Mouse (Mus musculus): ENCODE results near the gene Cngb1.

Cngb1 gene

DNA sequence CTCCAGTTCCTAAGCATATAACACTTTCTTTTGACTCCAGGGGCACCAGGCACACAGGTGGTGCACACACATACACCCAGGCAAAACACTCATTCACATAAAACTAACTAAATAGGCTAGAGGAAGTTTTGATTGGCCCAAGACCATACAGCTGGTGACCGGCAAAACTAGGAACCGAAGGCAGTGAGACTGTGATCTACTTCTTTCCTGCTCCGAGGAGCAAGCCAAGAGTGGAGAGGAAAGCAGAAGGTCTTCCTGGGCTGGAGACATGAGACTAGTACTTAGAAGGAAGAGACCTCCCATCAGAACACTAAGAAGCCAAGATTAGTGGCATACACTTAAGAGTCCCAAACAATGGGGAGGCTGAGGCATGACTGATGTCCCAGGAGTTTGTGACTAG lies 16.8 kb upstream of the Cngb1 start:
- no peak for DNase-seq (ENCODE audit: low read depth)

DNA sequence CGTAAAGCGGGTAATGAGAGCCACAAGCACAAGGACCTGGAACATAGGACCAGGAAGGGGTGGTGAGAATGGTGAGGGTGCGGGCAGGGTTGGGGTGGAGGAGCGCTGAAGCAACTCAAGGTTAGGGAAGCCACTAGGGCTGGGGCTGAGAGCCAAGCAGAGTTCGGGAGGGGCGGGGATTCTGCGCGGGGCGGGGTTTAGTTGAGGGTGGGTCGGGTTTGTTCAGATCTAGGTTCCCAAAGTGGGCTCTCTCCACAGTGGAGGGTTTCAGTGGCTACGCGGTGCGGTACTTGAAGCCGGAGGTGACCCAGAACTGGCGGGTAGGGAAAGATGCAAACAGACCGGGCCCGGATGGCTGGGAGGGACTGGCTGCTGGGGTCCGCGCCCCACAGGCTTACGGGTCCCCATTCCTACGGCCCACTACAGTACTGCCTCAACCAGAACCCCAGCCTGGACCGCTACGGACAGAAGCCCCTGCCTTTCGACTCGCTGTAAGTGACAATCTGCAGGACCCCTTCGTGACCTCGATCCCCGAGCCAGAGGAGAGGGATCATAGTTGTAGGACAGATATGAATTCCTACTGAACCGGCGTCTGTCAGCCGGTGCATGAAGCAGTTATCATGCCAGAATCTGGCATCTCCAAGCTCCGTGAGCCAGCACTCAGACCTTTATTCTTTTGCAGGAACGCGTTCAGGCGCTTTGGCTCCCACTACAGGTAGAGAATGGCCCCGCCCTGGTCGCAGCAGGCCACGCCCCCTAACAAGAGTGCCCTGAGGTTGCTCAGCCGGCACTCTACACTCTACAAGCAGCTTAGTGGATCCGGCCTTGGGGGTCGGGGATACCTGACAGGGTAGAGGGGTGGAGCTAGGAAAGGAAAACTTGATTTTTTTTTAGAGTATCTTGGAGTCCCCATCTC lies 14.1 kb upstream of the Cngb1 start:
- peak; percentile 84 for DNase-seq (ENCODE audit: low read depth)

GRCm38 (mm10) chr8:95315350-95315749 lies 9.0 kb upstream of the Cngb1 start:
- no peak for DNase-seq (ENCODE audit: low read depth)

GRCm38 (mm10) chr8:95314707-95315106 lies 8.3 kb upstream of the Cngb1 start:
- no peak for DNase-seq (ENCODE audit: low read depth)

- no peak for DNase-seq (ENCODE audit: low read depth)
These were observed 7.5 kb upstream of the Cngb1 start for GRCm38 (mm10) chr8:95313857-95314256.

GRCm38 (mm10) chr8:95312836-95313235 lies 6.5 kb upstream of the Cngb1 start:
- DNase-seq (ENCODE audit: low read depth): peak; percentile 25

DNA sequence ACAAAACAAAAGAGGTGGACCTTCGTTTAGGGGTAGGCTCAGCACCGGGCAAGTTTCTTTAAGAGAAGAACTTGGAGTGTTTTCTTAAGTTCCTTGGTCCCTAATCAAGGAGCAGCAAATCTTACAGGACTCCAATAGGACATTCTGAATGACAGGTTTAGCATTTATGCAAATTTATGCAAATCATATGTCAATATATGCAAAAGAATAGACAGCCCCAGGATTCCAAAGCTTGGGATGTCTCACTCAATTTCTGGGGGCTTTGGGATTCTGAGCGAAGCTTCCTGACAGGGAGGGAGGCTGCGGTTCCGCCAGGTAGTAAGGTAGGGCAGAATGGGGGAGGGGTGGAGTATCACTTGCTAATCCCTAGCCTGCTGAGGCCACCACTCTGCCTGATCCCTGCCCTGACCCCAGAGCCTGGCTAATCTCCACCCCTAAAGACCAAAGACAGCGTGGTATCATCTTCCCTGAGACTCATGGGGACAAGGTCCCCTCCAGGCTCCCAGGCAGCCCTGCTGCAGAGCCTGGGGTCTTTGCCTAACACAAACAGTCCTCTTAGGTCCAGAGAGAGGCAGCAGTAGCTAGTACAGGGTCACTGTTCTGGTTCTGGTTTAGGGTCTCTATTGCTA lies 4.1 kb upstream of the Cngb1 start, which contains the start of gene Tepp:
Gene Tepp (plus strand): TSS at position 225 of the 629 bp plus-strand sequence.
- no peak for DNase-seq (ENCODE audit: low read depth)

GRCm38 (mm10) chr8:95305526-95305925 lies 859 bp downstream of the Cngb1 start:
- no peak for DNase-seq (ENCODE audit: low read depth)

GRCm38 (mm10) chr8:95302410-95302809 lies 4.0 kb downstream of the Cngb1 start:
- DNase-seq (ENCODE audit: low read depth): peak; percentile 67

- DNase-seq (ENCODE audit: low read depth): no peak
These were observed 12.5 kb downstream of the Cngb1 start for GRCm38 (mm10) chr8:95293891-95294290.

GRCm38 (mm10) chr8:95293172-95293571 lies 13.2 kb downstream of the Cngb1 start:
- DNase-seq (ENCODE audit: low read depth): no peak

- no peak for DNase-seq (ENCODE audit: low read depth)
These were observed 17.2 kb downstream of the Cngb1 start for GRCm38 (mm10) chr8:95289066-95289650.

GRCm38 (mm10) chr8:95281493-95281892 lies 24.9 kb downstream of the Cngb1 start:
- no peak for DNase-seq (ENCODE audit: low read depth)

DNA sequence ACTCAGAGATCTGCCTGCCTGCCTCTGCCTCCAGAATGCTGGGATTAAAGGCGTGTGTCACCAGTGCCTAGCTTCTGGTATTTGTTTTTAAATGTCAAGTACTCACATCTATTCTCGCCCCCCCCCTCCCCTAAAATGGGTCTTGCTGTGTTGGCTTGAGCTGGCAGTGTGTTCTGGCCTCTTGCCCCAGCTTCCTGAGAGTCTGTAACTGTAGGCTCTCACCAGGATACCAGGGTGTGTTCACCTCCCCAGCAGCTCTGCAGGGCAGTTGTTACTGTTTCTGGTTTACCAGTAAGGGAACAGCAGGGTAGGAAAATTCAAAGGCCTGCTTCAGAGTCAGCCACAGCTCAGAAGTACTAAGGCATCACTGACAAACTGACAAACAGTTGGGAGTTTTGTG lies 33.5 kb downstream of the Cngb1 start:
- no peak for DNase-seq (ENCODE audit: low read depth)

DNA sequence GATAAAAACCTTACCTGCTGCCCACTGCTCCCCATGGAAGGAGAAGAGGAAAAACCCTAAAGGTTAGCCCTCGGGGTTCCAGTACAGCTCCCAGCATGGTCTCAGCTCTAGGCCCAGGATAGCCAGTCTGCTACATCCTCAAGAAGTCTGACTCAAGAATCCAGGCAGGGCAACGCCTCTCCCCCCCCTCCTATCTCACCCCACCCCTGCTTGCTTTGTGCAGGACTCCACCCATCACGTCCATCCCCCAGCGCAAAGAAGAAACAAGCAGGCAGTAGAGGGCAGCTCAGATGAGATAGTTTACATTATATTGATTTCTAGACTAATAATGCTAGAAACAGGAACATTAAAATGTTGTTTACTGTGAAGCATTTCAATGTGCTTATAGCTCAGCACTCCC lies 34.5 kb downstream of the Cngb1 start:
- DNase-seq (ENCODE audit: low read depth): no peak

- no peak for DNase-seq (ENCODE audit: low read depth)
These were observed 35.9 kb downstream of the Cngb1 start for GRCm38 (mm10) chr8:95270501-95270900.

GRCm38 (mm10) chr8:95262181-95262580 lies 44.2 kb downstream of the Cngb1 start:
- no peak for DNase-seq (ENCODE audit: low read depth)

DNA sequence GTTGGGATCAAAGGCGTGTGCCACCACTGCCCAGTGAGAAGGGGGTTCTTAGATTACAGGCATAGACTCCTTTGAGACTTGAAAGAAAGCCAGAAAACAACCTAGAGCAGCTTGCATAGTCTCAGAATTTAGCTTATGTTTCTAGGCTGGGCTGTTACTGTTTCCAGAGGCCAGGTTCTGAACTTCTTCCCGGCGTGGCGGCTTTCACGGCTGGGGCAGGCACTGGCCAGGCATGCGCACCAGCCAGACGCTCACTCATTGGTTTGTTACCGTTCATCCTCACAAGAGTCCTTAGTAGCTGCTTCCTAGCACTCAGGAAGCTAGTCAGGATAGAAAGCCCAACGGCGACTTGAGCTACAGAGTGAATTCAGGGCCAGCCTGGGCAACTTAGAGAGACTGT lies 50.8 kb downstream of the Cngb1 start:
- DNase-seq (ENCODE audit: low read depth): no peak

- peak; percentile 97 for DNase-seq (ENCODE audit: low read depth)
These were observed 51.6 kb downstream of the Cngb1 start for GRCm38 (mm10) chr8:95254564-95255434.

DNA sequence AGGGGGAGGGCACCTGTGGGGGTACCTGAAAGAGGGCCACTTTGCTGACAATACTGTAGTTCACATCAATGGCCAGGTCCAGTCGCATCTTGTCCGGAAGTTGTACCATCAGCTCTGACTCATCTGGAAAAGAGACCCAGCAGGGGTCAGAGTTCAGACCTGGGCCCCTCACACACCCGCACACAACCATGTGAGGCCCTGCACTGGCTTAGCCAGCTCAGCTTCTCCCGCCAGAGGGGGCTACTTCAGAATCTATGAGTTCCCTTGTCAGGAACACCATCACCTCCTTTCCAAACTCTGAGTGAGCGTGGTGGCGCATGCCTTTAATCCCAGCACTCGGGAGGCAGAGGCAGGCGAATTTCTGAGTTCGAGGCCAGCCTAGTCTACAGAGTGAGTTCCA lies 54.3 kb downstream of the Cngb1 start:
- no peak for DNase-seq (ENCODE audit: low read depth)

DNA sequence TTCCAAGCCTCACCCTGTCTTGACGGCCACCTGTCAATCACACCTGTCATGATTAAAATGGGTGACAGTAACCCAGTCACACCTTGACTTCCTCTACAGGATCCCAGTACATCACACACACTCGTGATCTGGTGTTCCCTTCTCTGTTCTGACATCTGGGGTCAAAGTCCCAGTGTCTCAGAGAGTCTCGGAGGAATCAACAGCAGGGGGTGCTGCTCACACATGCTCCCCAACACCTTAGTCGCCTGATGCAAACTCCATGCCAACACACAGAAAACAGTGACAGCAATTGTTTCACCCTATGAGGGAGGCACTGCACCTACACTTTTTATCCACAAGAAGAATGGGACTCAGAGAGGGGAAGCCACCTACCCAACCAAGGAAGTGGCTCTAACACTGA lies 56.5 kb downstream of the Cngb1 start:
- DNase-seq (ENCODE audit: low read depth): peak; percentile 52

- peak; percentile 69 for DNase-seq (ENCODE audit: low read depth)
These were observed 59.1 kb downstream of the Cngb1 start for GRCm38 (mm10) chr8:95247277-95247676.

All from induced T-regulatory cell, adult 2 months (primary cell).